Mouse (Mus musculus) left cerebral cortex, postnatal 14 days (tissue): ENCODE measurements at regions not wholly inside any gene's neighbourhood (a gene's known extent, or its start where the extent isn't known, plus 50 kb on each side); places are given as distances from the start of the nearest gene placed in this dataset.

Source experiments
- DNase-seq, 2 experiments: peaks; one replicate each; pipeline ENCODE4 v3.0.0; 2021 to 2022; ENCODE audit warnings: low spot score in 2 of 2, mixed read lengths in 1 of 2
- intact Hi-C: fragments of 180-260 bp; cut with DNase I; formaldehyde crosslinking; loops from one replicate; pipeline ENCODE4 v1.15.1; 2025

- DNase-seq: no peak
- intact Hi-C loops: no loop called here
These were observed 987.8 kb downstream of the Pcdh7 start for GRCm38 (mm10) chr5:58705561-58705960.

- intact Hi-C loops: no loop called here
- DNase-seq: no peak
These were observed 994.6 kb downstream of the Pcdh7 start for GRCm38 (mm10) chr5:58712381-58712780.

- DNase-seq: no peak
- intact Hi-C loops: no loop called here
These were observed 1015.6 kb downstream of the Pcdh7 start for GRCm38 (mm10) chr5:58733366-58733765.

- no peak for DNase-seq
- intact Hi-C loops: no loop called here
These were observed 1016.2 kb downstream of the Pcdh7 start for GRCm38 (mm10) chr5:58733961-58734360.

GRCm38 (mm10) chr5:58736610-58737009 lies 1018.8 kb downstream of the Pcdh7 start:
- peak; percentile 70 to 77 for DNase-seq
- intact Hi-C loops: loop anchor here (5.0 kb wide), 1 partner anchor 1024 kb away; no protein-coding TSS in a partner anchor

GRCm38 (mm10) chr5:58737264-58737883 lies 1019.6 kb downstream of the Pcdh7 start:
- DNase-seq: no peak
- intact Hi-C loops: loop anchor here (5.0 kb wide), 1 partner anchor 1025 kb away; no protein-coding TSS in a partner anchor

- no peak for DNase-seq
- intact Hi-C loops: loop anchor here (5.0 kb wide), 1 partner anchor 1026 kb away; no protein-coding TSS in a partner anchor
These were observed 1020.3 kb downstream of the Pcdh7 start for GRCm38 (mm10) chr5:58738041-58738440.

- intact Hi-C loops: no loop called here
- DNase-seq: no peak
These were observed 1023.0 kb downstream of the Pcdh7 start for GRCm38 (mm10) chr5:58740759-58741158.

GRCm38 (mm10) chr5:58747684-58748083 lies 1029.9 kb downstream of the Pcdh7 start:
- DNase-seq: no peak
- intact Hi-C loops: no loop called here

GRCm38 (mm10) chr5:58751777-58752176 lies 1034.0 kb downstream of the Pcdh7 start:
- no peak for DNase-seq
- intact Hi-C loops: no loop called here
